Mouse (Mus musculus) lung, adult 2 months (tissue): Measurements from ENCODE around the gene Mea1.

Experiments used
- CTCF ChIP-seq: fragments of 200-500 bp; IDR thresholded peaks from 2 replicates; pipeline ENCODE4 v1.5.1; 2011; ENCODE audit warnings: mild to moderate bottlenecking, low read length, control low read depth; ENCODE audit not compliant: insufficient read depth
- POLR2A ChIP-seq: fragments of 200-500 bp; IDR thresholded peaks from 2 replicates; pipeline ENCODE4 v1.6.1; 2011; ENCODE audit warnings: low read depth, mild to moderate bottlenecking, control low read depth, low read length, borderline replicate concordance; ENCODE audit errors: extremely low read depth

DNA sequence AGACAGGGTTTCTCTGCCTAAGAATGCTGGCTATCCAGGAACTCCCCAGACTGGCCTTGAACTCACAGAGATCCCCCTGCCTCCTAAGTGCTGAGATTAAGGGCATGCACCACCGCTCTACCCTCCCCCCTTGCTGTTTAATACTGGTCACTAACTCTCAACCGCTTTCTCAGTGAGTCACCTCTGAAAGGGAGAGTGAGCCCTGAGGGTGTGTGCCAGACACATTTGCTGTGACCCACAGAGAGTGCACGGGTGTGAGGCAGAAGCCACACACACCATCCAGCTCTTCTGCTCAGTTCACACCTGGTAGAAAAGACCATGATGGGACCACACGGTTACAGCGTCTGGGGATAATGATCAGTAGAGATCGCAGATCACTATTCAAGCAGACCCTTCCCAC, 19.9 kb downstream of the Mea1 start:
- TF ChIP-seq CTCF: no peak
- no peak for TF ChIP-seq POLR2A
